Mouse (Mus musculus) urinary bladder, postnatal 4 days (tissue): ENCODE measurements around the gene Hoxd10.

ENCODE experiments used
- DNase-seq, 2 experiments: peaks; one replicate each; pipeline ENCODE4 v3.0.0; 2021 to 2022; ENCODE audit warnings: low spot score in 2 of 2

The Hoxd10 gene

GRCm38 (mm10) chr2:74709465-74710419 is 18.0 kb downstream of the Hoxd10 start:
- no peak for DNase-seq

DNA sequence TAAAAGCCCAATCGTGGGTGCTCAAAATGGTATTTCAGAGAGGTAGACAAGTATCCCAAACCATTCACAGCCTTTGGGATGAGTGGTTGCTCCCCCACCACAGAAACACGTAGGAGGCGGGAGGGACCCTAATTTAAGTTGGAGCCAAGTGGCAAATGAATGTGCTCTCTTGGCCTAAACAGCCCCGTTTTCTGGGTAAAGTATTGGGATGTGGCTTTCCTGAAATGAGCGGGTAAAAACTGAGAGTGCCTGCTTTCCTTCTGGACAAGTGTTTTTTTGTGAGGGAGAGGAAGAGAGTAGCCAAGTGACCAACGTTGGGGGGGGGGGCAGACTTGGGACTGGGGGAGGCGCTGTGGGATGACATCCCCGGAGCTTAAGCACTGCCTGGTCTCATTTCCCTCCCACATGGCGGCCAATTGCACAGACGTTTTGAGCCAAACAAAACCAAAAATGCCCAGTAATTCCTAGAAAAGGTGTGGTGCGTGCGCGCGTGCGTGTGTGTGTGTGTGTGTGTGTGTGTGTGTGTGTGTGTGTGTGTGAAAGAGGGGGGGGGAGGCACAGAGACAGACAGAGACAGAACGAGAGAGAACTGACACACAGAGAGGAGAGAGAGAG is 19.3 kb downstream of the Hoxd10 start:
- no peak for DNase-seq

- DNase-seq = no peak
These were observed 20.2 kb downstream of the Hoxd10 start, which contains the start of the genes Hoxd3 and Hoxd4 for GRCm38 (mm10) chr2:74711721-74712621. TSS of gene Hoxd3 (plus strand) at chr2:74711927. TSS of gene Hoxd4 (plus strand) at chr2:74711929.

DNA sequence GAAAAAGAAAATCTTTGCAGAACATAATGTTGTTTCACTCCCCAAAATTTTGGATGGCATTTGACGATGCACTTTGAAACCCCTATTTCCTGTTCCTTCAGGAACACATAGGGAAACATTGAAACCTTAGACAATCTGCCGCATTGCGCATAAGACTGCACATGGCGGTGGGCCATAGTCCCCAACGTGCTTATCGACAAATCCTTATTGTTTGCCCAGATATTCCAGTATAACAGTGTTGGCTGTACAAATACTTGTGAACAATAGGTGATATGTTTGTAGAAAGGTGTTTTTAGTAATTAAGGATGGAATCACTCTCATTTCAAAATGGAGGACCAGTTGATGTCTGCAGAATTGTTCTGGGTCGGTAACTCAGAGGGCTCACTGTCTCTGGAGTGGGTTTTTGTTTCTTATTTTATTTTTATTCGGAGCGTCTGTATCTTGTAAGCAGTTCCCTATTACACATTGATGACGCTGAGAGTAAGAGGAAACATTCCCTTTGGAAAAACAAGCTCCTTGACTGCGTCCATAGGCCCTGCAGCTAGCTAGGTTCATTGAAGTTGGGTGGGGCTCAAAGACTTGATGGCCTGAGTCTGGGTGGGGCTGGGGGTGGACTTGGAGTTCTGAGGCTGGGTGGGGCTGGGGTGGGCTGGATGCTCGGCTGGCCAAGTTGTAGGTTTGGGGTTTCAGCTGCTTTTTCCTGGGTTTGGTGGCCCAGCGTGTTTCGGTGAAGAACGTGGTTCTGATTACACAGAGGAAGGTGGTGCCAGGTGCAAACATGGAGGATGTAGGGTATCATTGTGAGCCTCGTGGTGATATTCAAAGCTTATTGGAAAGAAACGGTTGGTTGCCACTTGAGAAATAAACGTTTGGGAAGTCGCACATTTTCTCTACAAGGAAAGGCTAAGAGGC is 21.8 kb downstream of the Hoxd10 start:
- no peak for DNase-seq

- no peak for DNase-seq
These were observed 22.5 kb downstream of the Hoxd10 start for GRCm38 (mm10) chr2:74714156-74714789.

- DNase-seq = no peak
These were observed 23.2 kb downstream of the Hoxd10 start for GRCm38 (mm10) chr2:74714881-74715280.

DNA sequence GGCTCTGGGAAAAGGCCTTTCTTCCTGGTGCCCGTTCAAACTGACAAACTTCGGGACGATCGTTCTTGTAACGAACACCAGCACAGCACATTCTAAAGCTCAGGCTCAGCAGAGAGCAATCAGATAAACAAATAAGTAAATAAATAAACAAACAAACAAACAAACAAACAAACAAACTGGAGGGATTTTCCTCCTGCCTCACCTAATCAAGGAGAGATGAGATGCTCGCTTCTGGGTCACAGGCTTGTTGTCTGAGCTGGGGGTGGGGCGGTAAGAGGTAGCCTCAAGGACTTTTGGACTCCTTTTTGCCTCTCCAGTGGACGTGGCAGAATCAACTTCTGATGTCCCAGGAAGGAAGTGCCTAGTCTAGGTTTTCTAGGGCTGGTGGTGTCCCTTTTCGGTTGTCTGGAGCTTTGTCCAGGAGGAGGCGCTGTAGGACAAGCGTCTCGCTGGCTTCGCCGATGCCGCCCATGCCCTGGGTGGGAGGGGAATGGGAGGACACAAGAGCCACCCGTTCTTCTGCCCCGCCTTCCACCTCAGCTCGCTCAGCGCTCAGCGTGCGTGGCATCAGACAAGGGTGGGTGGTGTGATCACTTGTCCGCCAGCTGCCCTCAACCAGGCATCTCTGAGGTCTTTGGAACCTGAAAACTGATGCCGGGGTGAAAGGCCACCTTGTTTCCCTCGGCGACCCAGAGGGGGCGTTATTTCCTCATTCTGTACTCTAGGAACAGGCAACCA is 23.9 kb downstream of the Hoxd10 start:
- peak; percentile 86 to 95 for DNase-seq

GRCm38 (mm10) chr2:74720384-74720783 is 28.7 kb downstream of the Hoxd10 start:
- no peak for DNase-seq

- DNase-seq = no peak
These were observed 29.3 kb downstream of the Hoxd10 start for GRCm38 (mm10) chr2:74720955-74721491.

GRCm38 (mm10) chr2:74721882-74722281 is 30.2 kb downstream of the Hoxd10 start:
- DNase-seq = no peak

DNA sequence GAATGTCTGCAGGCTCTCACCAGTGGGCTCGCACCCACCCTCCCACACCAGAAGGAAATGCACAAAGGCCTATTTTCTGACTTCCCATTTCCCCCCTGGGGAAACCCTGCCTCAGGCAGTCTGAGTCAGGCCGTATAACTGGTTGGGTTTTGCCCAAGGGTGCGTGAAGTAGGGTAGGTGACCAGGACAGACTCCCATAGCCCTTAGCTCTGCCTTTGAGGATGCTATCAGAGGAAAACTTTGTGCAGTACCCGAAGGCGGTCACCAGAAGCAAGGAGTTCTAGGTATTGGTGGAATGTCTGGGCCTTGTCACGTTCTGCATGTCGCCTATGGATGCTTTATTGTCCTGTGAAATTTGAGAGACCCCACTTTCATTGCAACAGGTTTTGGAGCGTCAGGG is 31.2 kb downstream of the Hoxd10 start:
- no peak for DNase-seq

GRCm38 (mm10) chr2:74724244-74725015 is 32.7 kb downstream of the Hoxd10 start:
- no peak for DNase-seq

- DNase-seq = no peak
These were observed 33.4 kb downstream of the Hoxd10 start for GRCm38 (mm10) chr2:74725171-74725570.

GRCm38 (mm10) chr2:74726551-74726950 is 34.8 kb downstream of the Hoxd10 start, which contains the start of gene Gm28230:
TSS of gene Gm28230 (plus strand) at chr2:74726728.
- DNase-seq = no peak

GRCm38 (mm10) chr2:74726973-74727639 is 35.4 kb downstream of the Hoxd10 start:
- no peak for DNase-seq

- DNase-seq = no peak
These were observed 36.0 kb downstream of the Hoxd10 start for GRCm38 (mm10) chr2:74727640-74728302.

- no peak for DNase-seq
These were observed 36.6 kb downstream of the Hoxd10 start for GRCm38 (mm10) chr2:74728303-74728680.
